Mouse (Mus musculus): ENCODE measurements around the gene Asic2.

Gene Asic2

DNA sequence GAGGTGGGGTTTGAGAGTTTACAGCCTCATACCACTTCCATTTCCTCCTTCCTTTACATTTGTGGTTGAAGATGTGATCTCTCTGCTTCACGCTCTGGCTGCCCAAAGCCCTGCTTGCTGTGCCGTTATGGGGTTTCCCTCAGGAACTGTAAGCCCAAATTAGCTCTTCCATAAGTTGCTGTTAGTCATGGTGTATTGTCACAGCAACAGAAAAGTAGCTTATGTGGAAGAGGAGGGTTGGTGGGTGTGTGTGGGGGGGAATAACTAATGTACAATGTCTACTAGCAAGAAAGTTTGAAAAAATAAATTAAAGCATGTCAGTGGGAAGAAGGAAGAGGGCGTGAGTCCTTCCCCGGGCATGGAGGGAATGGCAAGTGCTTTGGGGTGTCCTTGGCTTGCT is 896.4 kb downstream of the Asic2 start:
- in situ Hi-C loops (cut with MboI; ENCODE audit: unreplicated experiment in 2 of 2), result no loop called here

DNA sequence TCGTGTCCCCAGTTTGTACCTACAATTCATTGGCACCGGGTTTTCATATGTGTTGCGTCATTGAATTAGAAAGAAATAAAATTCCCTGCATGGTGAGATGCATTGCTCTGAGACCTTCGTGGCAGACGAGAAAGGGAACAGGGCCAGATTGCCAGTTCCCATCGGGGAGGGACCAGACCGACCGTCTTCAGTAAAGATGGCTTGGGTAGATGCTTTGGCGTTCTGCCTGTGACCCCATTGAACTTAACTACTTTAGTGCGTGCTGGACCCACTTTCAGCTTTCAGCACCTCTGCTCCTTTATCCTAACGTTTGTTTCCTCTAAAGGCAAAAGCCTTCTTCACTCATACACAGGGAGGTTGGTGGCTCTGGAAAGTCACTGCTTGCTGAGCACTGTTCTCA is 902.9 kb downstream of the Asic2 start:
- in situ Hi-C loops (cut with MboI; ENCODE audit: unreplicated experiment in 2 of 2), result no loop called here

DNA sequence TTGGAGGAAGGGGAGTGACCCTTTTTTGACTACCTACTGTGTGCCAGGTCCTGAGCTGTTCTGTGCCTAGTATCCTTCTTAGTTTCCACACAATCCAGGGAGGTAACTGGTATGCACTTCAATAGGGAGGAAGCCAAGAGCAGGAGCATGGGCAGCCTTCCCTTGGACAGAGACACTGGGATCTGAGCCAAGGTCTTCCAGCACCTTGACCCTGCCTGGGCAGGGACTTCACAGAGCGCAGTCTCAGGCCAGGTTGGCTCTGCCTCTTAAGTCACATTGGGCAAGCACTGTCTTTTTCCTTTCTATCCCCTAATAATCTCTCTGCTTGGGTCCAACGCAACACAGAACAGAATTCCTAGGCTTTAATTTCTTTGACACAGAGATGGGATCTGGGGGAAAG is 904.3 kb downstream of the Asic2 start:
- in situ Hi-C loops (cut with MboI; ENCODE audit: unreplicated experiment in 2 of 2), result no loop called here

DNA sequence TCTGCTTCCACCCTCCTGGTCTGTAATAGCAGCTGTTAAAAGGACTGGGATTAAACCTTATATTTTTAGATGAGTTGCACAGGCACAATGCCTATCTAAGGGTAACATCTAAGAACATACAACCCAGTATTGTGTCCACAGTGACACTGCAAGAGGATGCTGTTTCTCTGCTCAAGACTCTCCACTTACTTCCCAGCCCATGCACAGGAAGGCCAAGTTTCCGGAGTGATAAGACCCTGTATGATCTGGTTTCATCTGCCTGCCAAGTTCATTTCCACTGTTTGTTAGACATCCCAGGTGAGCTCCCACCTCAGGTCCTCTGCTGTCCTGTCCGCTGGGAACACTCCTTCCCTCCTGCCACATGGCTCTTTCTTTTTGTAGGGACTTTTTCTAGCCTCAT is 908.2 kb downstream of the Asic2 start:
- in situ Hi-C loops (cut with MboI; ENCODE audit: unreplicated experiment in 2 of 2), result no loop called here

DNA sequence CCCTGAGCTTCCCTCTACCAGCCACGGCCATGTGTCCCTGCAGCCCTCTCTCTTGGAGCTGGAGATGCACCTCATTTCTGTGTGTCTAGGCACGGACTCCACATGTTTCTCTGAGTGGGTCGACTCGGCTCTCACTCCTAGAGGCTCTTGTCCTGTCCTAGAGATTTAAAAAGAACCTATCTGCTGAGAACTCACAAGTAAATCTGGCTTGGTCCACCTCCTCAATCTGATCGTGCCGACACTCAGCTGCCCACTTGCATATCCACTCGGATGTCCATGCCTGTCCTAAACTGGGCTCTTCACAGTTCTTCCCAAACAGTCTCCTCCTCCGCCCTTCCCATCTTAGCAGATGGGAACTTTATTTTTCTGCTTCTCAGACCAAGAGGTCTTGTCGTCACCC is 908.7 kb downstream of the Asic2 start:
- in situ Hi-C loops (cut with MboI; ENCODE audit: unreplicated experiment in 2 of 2), result no loop called here

DNA sequence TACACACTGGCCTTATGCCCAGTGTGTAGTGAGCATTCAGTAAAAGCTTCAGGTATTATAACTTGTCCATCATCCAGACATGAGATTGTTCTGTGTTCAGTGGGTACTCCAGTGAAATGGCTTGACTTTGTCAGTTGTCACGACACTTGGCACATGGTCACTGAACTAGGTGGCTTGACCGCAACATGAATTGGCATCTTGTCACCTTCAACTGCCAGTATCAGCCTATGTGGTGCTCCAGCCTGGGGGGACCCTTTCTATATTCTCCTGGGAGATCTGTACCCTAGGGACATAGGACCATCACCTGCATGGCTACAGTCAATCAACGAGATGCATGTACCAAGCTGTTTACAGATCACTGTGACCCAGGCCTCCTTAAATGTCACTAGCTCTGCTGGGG is 910.8 kb downstream of the Asic2 start:
- in situ Hi-C loops (cut with MboI; ENCODE audit: unreplicated experiment in 2 of 2), result no loop called here

DNA sequence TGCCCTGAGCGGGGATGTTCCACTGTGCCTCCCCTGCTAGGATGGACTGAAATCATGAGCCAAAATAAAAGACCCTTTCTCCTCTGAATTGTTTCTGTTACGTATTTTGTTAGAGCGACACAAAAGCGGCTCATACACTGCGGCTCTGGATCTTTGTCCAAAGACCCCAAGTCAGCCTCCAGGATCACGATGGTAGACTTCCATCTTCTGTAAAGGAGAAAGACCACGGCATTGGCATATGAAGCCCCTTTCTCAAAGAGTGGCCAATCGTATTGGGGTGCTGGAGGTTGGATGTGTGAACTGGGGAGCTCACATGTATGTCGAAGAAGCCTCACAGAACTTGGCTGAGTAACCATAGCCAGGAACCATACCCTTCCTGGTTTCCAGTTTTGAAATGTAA is 911.5 kb downstream of the Asic2 start:
- in situ Hi-C loops (cut with MboI; ENCODE audit: unreplicated experiment in 2 of 2), result no loop called here

DNA sequence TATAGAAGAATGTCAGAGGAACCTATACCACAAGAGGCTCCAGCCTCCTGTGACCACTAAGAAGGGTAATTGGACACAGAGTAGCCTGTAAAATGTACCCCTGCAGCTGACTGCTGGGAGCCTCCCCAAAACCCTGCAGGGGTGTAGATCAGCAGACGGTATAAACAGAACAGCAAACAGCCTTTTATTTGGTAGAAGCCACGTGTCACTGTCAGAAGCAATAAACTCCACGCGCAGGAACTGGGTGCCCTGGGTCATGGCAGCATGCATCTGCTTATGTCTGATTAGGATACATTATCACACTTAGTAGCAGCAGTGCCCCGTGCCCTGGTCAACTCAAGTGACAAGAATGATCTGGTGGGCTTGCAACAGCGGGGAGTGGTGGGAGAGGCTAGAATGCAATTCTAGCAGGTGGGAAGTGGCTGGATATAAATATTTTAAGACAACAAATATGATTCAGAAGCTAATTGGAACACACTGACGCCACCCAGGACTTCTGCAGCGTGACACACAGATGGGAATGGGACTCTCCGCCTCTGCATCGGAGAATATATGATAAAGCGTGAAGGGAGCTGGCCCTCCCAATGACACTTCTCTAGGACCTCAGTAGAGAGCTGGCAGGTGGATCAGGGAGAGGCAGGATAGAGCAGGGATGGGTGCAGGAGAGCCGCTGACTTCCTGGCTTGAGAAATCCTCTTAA is 912.7 kb downstream of the Asic2 start:
- in situ Hi-C loops (cut with MboI; ENCODE audit: unreplicated experiment in 2 of 2), result no loop called here

DNA sequence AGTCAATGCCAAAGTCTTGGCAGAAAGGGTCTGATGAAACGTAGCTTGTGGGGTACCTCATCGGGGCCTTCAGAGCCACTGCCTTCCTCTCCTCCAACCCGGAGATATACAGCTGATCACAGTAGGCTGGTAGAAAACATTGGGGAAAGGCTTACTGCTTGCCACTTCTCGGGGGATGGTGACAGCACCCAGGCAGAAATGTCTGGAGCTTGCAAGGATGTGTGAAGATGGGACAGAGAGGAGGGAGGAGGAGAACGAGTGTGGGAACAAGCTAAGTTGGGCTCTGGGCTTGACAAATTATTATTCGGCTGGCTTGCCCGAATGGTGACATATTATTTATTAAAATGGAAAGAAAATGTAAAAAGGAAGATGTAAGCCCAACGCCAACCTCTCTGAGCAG is 914.4 kb downstream of the Asic2 start:
- in situ Hi-C loops (cut with MboI; ENCODE audit: unreplicated experiment in 2 of 2), result no loop called here

DNA sequence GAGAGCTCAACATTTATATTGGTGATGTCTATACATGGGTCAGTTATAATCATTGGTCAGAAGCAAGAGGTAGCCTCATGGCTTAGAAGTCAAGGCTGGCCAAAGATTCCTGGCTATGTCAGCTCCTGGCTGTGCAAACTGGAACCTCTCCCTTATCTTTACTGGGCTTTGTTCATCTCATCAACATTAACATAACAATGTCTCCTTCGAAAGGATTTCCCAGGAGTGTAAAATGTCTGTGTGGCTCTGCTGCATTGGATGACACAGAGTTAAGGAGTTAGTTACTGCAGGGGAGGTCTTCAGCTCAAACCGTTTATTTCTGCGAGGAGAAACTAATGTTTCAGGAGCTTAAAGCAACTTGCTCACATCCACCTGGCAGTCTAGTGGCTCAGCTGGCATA is 926.6 kb downstream of the Asic2 start:
- in situ Hi-C loops (cut with MboI; ENCODE audit: unreplicated experiment in 2 of 2), result no loop called here

DNA sequence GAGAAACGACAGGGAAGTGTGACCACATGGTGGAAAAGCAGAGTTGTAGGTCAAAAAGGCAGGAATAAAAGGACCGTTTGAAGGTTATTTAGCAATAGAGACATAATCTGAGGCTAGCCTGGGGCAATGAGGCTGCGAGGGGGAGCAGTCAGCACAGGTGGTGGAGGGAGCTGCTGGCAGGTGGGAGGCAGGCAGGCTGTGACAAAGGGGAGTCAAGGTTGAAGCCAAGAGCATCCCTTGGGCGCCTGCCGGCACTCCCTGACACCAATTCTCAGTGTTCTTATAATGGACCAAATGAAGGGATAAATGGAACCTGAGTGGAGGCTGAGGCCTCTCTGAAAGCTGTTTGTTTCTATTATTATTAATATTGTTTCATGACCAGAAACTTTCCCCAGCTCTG is 928.3 kb downstream of the Asic2 start:
- in situ Hi-C loops (cut with MboI; ENCODE audit: unreplicated experiment in 2 of 2), result no loop called here

DNA sequence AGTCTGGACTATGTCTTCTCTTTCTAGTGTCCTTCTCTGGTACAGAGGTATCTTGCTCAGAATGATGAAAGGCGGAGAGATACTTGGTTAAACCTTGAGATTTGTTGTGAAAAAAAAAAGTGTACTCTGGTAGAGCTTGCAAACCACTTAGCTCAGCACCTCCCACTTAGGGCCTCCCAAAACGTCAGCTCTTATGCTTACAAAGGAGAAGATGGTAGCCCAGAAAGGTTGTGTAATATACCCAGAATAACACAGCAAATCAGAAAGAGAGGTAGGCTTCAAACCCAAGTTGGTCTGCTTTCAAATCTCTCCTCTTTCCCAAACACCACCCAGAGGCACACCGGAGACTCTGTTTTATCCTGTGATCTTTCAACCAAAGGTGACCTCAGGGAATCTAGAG is 936.1 kb downstream of the Asic2 start:
- in situ Hi-C loops (cut with MboI; ENCODE audit: unreplicated experiment in 2 of 2), result no loop called here

DNA sequence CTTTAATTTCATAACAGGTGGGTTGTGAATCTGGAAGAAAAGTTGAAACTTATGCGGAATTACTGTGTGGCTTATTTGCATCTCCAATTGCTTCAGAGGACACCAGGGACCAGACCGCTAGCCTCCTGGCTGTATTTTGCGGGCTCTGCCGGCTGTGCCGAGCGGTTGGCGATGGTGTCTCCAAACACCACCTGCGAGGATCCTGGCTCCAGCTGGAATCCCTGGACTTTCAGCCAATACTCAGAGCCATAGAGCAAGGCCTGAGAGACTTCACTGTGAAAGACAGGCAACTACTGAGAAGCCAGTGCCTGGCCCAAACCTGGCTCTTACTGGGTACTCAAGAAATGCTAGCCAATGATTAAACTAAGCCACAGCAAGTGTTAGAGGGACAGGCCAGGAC is 953.5 kb downstream of the Asic2 start:
- in situ Hi-C loops (cut with MboI; ENCODE audit: unreplicated experiment in 2 of 2), result no loop called here

DNA sequence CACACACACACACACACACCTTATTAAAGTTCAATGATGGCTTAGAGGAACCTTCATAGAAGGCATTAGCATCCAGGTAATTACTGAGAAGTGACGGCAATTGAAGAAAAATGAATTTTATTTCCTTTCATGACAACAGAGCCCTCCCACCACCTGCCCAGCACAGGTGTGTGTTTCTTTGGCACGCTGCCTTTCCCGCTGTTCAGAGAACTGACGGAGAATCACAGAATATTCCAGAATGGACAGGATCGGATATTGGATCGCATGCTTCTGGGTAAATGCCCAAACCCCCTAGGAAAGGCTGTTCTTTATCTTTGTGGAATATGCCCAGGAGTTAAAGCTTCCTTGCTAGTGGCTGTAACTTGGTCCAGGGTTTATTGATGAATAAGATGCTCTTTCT is 954.8 kb downstream of the Asic2 start:
- in situ Hi-C loops (cut with MboI; ENCODE audit: unreplicated experiment in 2 of 2), result no loop called here

DNA sequence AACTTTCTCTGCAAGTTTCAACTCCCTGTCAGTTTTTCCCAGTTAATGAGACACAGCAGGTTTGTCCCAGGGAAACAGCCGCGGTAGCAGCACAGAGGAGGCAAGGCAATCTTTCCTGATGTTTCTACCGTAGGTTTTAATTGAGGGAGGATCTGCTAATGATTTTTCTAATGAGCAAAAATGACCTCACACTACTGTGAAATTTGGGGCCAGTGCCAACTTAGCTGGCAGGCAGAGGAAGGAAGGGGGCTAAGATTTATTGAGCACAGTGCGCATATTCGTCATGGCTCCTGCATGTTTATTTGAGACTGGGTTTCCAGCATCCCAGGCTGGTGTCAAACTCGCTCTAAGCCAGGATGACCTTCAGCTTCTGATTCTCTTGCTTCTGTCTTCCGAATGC is 957.5 kb downstream of the Asic2 start:
- in situ Hi-C loops (cut with MboI; ENCODE audit: unreplicated experiment in 2 of 2), result no loop called here

DNA sequence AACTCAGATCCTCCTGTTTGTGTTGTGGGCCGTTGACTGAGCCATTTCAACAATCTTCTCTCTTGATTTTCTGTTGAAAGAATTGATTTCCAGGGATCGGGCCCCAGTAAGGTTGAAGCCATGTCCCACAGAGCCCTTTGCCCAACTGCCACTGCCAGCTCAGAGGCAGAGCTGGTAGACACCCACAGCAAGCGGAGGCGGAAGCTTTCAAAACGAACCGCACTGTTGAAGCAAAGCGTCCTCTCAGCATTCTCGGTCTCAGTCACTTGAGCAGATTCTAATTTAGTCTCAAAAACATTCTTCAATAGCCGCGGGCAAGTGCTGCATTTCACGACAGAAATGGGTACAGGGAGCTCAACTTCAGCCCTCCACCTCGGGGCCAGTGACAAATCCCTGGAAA is 958.9 kb downstream of the Asic2 start:
- in situ Hi-C loops (cut with MboI; ENCODE audit: unreplicated experiment in 2 of 2), result no loop called here

DNA sequence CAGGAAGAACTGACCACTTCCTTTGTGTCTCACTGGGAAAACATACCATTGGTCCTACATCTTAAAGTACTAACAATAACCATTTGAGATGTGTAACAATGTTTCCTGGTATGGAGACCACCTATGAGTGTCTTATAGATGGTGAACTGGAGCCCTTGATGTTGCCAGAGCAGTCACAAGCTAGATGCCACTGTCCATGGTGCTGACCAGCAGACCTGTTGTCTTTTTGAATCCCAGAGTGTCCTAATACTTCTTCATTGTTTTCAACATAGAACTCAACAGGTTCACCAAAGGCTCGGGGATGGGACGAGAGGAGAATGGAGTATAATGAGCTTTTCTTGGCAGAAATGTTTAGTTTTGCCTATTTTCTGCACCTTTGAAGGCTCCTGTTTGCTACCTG is 962.4 kb downstream of the Asic2 start:
- in situ Hi-C loops (cut with MboI; ENCODE audit: unreplicated experiment in 2 of 2), result no loop called here

DNA sequence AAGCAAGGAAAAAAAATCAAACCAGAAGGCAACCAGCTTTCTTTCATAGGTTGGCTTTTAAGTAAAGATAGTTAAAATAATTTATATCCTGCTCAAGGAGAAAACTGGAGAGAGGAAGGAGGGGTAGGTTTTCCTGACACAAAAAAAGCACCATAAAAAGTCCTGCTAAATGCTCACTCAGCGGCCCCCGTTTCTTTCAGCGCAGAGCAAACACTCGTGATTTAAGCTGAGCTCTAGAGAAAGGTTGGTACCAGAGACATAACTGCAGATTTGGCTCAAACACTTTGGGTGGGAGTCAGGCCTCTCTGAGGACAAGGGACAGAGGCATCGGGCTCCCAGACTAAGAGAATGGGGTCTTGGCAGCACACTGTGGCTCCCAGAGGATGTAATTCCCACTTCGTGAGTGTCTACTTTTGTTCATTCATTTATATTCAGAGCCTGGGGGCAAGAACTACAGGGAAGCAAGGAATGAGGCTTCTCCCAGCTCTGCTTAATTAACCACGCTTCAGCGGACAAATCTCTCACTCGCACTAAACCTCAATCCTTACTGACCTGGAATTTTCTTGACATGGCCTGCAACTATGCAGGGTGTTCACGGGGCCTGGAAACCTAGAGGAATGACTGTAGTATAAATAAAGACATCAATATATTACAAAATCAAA is 965.4 kb downstream of the Asic2 start:
- in situ Hi-C loops (cut with MboI; ENCODE audit: unreplicated experiment in 2 of 2), result no loop called here

DNA sequence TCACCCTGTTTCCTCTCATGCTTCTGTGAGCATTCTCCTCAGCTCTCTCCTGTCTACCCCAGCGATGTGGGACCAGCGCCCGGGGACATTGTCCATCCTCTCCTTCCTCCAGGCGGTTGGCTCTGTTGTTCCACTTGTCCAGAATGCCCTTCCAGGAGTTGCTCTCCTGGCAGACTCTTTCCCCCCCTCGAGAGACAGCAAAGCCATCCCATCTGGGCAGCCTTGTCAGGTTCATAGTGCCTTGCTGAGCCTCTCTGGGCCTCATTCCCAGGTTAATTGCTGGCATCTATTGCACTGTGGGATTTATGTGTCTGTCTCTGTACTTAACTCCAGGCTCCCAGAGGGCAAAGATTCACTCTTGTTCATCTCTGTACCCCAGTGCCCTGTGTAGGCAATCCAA is 972.6 kb downstream of the Asic2 start:
- in situ Hi-C loops (cut with MboI; ENCODE audit: unreplicated experiment in 2 of 2), result no loop called here

DNA sequence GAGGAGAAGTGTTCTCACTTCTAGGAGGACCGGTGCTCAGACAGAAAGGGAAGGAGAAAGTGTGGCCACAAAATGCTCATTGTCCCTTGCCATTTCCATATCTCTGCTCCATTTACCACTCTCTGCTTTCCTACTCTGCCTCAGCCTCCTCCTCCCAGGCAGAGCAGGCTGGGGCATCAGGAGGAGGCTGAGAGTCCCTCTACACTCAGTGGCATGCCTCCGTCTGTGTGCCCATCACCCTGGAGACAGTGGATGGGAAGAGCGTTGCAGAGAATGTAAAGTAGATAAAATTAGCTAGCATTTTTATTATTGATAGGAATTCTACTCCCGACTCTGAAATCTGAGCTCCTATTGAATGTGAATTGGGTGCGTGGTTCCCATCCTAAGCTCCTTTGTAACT is 984.7 kb downstream of the Asic2 start:
- in situ Hi-C loops (cut with MboI; ENCODE audit: unreplicated experiment in 2 of 2), result no loop called here

DNA sequence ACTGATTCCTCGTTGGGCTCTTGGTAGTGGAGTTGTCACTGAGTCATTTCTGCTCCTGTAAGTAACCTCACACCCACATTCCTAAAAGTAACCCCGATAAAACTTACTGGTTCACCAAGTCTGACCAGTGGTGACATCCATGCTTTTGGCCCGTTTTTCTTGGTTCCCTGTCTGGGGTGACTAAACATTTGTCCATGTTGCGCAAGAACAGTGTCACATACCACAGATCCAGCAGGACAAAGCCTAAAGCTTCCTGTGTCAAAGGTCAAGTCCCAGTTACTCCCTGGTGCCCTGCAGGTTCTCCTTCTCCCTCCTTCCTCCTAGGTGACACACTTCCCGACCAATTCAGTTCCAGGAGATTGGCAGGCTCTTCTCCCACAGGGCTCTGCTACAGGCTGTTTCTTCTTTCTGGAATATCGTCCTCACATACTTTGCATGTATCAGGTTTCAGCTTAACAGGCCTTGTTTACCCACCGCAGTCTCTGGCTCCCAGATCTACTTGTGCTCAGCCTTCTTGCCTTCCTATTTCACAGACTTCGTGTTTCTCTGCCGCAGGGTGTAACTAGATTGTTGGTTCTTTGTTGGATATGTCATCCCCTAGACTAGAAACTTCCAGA is 991.9 kb downstream of the Asic2 start:
- in situ Hi-C loops (cut with MboI; ENCODE audit: unreplicated experiment in 2 of 2), result no loop called here

DNA sequence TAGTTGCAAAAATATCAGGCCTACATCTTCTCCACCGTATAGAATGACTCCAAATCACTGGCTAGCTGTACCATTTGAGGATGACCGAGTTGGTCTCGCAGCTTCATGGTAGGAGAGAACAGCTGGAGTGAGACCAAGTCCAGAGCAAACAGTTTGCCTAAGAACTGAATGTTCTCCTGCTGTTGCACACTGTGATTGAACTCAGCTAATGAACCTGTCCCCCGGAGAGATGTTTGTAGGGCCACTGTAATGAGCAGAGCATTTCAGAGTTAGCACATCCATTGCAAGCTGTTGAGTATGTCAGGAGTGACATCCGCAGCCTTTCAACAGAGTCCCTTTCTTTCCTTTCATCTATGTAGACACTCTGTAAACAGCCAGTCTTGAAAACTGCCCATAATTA is 993.6 kb downstream of the Asic2 start:
- in situ Hi-C loops (cut with MboI; ENCODE audit: unreplicated experiment in 2 of 2), result no loop called here

All from v-Abl transformed pro-B cells (cell line).